Mouse (Mus musculus): ENCODE results near the gene Zbtb7b. TPM values are rescaled to one million over a fixed set of nuclear protein-coding genes. Genes with fewer than 3 reads are reported as not detected.

Zbtb7b gene
- total RNA-seq, 2 experiments from 2014 or later: 10.9 to 18.6 TPM

- intact Hi-C loops (cut with DNase I): loop anchor here (10.0 kb wide), 1 partner anchor 105 kb away; no protein-coding TSS in a partner anchor
- no peak for DNase-seq (ENCODE audit: low spot score in 2 of 2)
Measured at GRCm38 (mm10) chr3:89379388-89380131, 15.0 kb downstream of the Zbtb7b start.

GRCm38 (mm10) chr3:89378394-89379067, 16.0 kb downstream of the Zbtb7b start:
- intact Hi-C loops (cut with DNase I): loop anchor here (10.0 kb wide), 1 partner anchor 106 kb away; no protein-coding TSS in a partner anchor
- peak; percentile 76 to 79 for DNase-seq (ENCODE audit: low spot score in 2 of 2)

- intact Hi-C loops (cut with DNase I): loop anchor here (10.0 kb wide), 1 partner anchor 107 kb away; no protein-coding TSS in a partner anchor
- DNase-seq (ENCODE audit: low spot score in 2 of 2): no peak
Measured at GRCm38 (mm10) chr3:89377831-89378230, 16.7 kb downstream of the Zbtb7b start.

GRCm38 (mm10) chr3:89373581-89374231, 20.9 kb downstream of the Zbtb7b start:
- intact Hi-C loops (cut with DNase I): loop anchor here (10.0 kb wide), 1 partner anchor 111 kb away; no protein-coding TSS in a partner anchor
- no peak for DNase-seq (ENCODE audit: low spot score in 2 of 2)

GRCm38 (mm10) chr3:89367338-89367737, 27.2 kb downstream of the Zbtb7b start:
- no peak for DNase-seq (ENCODE audit: low spot score in 2 of 2)
- intact Hi-C loops (cut with DNase I): no loop called here

GRCm38 (mm10) chr3:89365486-89366414, 28.8 kb downstream of the Zbtb7b start:
- intact Hi-C loops (cut with DNase I): no loop called here
- no peak for DNase-seq (ENCODE audit: low spot score in 2 of 2)

DNA sequence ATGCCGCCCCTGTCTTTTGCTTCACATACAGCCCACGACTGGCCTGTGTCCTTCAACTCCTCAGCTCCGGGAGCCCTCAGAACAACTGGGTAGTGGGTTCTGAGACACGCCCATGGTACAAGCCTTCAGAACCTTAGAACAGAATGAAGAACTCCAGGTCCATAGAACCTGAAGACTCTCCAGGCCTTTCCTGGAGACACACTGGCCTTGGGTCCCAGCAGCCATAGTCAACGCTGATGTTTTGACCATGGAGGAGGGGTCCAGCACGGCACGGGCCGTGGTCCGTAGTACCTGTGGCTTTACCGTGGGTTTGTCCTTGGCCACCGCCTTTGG, 29.5 kb downstream of the Zbtb7b start, which contains the start of gene Dcst1:
TSS of gene Dcst1 (minus strand) at position 101 of the 333 bp plus-strand sequence.
- intact Hi-C loops (cut with DNase I): no loop called here
- no peak for DNase-seq (ENCODE audit: low spot score in 2 of 2)

GRCm38 (mm10) chr3:89364631-89365030, 29.9 kb downstream of the Zbtb7b start:
- no peak for DNase-seq (ENCODE audit: low spot score in 2 of 2)
- intact Hi-C loops (cut with DNase I): no loop called here

- DNase-seq (ENCODE audit: low spot score in 2 of 2): no peak
- intact Hi-C loops (cut with DNase I): no loop called here
Measured at GRCm38 (mm10) chr3:89361675-89362074, 32.9 kb downstream of the Zbtb7b start, which contains the start of gene Dcst2. Gene Dcst2 (plus strand): TSS chr3:89361975.

GRCm38 (mm10) chr3:89360237-89360636, 34.3 kb downstream of the Zbtb7b start:
- DNase-seq (ENCODE audit: low spot score in 2 of 2): no peak
- intact Hi-C loops (cut with DNase I): no loop called here

GRCm38 (mm10) chr3:89359630-89360029, 34.9 kb downstream of the Zbtb7b start:
- intact Hi-C loops (cut with DNase I): no loop called here
- no peak for DNase-seq (ENCODE audit: low spot score in 2 of 2)

DNA sequence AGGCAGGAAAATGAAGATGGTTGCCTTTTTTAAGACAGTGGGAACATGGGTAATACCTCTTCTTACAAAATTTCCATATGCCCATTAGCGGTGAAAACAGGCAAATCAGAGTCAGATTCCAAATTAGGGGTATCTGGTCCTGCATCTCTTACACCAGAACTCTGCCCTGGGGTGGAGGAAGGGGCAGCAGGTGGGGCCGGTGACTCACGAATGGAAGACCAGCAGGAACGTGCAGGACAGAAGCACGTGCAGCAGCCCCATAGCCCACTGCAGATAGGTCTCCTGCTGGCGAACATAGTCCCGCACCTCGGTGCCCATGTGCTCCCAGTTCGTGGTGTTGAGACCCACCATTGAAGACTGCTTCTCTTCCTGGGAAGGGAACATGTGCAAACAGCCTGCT, 38.5 kb downstream of the Zbtb7b start:
- intact Hi-C loops (cut with DNase I): no loop called here
- DNase-seq (ENCODE audit: low spot score in 2 of 2): no peak

- intact Hi-C loops (cut with DNase I): loop anchor here (2.0 kb wide), 1 partner anchor 15 kb away; no protein-coding TSS in a partner anchor
- no peak for DNase-seq (ENCODE audit: low spot score in 2 of 2)
Measured at GRCm38 (mm10) chr3:89355512-89355902, 39.1 kb downstream of the Zbtb7b start.

GRCm38 (mm10) chr3:89354816-89355511, 39.6 kb downstream of the Zbtb7b start:
- intact Hi-C loops (cut with DNase I): loop anchor here (2.0 to 5.0 kb wide), 2 partner anchors 14 to 38 kb away; no protein-coding TSS in a partner anchor
- peak; percentile 82 to 86 for DNase-seq (ENCODE audit: low spot score in 2 of 2)

- no peak for DNase-seq (ENCODE audit: low spot score in 2 of 2)
- intact Hi-C loops (cut with DNase I): loop anchor here (5.0 kb wide), 1 partner anchor 34 kb away; no protein-coding TSS in a partner anchor
Measured at GRCm38 (mm10) chr3:89351271-89351670, 43.3 kb downstream of the Zbtb7b start.

DNA sequence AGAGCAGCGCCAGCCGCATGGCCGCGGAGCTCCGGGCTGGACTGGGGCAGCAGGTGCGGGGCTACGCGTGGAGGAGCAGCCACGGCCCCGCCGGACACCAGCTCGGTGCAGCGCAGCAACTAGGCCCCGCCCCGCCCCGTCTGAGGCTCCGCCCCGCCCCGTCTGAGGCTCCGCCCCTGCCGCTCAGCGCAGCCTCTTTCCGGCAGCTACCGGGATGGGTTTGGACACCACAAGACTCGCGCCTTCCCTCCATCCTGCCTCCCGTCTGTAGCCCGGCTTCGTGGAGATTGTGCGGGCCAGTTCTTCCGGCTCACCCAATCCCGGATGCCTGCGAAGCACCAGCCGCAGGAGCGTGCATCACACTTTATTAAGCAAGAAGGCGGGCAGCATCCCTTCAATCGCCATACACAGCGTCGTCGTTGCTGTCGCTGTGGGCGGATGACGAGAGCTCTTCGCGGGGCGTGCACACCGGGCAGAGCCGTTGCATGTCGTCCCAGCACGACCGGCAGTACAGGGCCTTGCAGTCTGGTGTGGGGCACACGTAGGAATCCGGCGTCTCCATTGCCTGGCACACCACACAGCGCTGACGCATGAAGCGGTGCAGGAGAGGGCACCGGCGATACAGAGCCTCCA, 44.6 kb downstream of the Zbtb7b start, which contains the start of gene Adam15:
TSS of gene Adam15 (minus strand) at position 128 of the 633 bp plus-strand sequence.
- peak; percentile 86 to 93 for DNase-seq (ENCODE audit: low spot score in 2 of 2)
- intact Hi-C loops (cut with DNase I): loop anchor here (5.0 kb wide), 1 partner anchor 33 kb away; no protein-coding TSS in a partner anchor

DNA sequence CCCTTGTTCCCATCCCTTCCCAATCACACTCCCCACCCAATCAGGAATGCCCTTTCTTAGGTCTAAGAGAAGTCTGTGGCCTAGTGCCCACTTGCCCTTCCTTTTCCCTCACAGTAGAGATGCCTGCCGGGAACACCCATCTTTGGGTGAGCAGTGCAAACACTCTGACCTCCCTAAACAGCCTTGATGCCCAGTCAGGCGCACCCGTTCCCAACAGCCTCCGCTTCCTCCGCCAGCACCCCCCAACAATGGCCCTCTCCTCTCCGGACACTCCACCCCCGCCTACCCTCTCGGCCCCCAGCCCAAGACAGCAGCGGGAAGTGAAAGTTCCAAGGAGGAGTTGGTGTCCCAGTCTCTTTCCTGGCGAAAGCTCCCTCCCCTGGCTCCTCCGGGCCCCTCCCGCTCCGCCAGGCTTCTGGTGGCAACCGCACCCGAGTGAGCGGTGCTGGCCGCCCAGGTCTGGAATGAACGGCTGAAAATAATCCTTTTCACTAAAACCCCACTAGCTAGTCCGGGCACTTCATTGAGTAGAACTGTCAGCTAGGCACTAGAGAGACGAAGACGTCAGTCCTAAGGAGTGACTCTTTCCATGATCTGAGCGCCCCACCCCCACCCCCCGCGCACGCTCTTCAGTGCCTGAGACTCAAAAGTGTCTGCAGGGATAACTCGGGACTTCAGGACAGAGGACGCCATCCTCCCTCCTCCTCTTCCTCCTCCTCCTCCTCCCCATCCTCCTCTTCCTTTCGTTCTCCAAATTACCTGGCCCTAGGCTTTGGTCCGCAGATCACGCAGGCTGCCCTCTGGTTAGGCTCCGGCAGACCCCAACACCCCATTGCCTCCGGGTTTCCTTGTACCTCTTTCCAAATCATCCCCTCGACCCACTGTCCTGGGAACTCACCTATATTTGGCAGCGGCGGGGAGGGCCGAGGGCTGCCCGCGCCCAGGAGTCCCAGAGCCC, 45.4 kb downstream of the Zbtb7b start:
- DNase-seq (ENCODE audit: low spot score in 2 of 2): peak; percentile 36 to 43

More for the DNA sequence above, 45.4 kb downstream of the Zbtb7b start:
- intact Hi-C loops (cut with DNase I): no loop called here
